Mouse (Mus musculus) forebrain, embryonic 15.5 days (tissue): ENCODE data around the gene Scn10a. TPM values are rescaled to one million over a fixed set of nuclear protein-coding genes. Genes with fewer than 3 reads are reported as not detected.

Experiments used
- ATAC-seq: fragments of 200-750 bp; cut with Nextera tagmentation; replicated peaks from 2 replicates; pipeline ENCODE4 v1.8.0; 2017; ENCODE audit warnings: mild to moderate bottlenecking, moderate TSS enrichment, moderate library complexity
- H3K27ac ChIP-seq: fragments of 300-500 bp; sonication (generic); replicated peaks from 2 replicates; pipeline ENCODE4 v1.5.1; 2015; ENCODE audit warnings: mild to moderate bottlenecking, inconsistent platforms
- H3K27me3 ChIP-seq: fragments of 300-500 bp; sonication (generic); 2 replicates; pipeline ENCODE4 v1.6.1; 2015; ENCODE audit warnings: inconsistent platforms
- H3K36me3 ChIP-seq: fragments of 300-500 bp; sonication (generic); 2 replicates; pipeline ENCODE4 v1.6.1; 2015; ENCODE audit warnings: mild to moderate bottlenecking, inconsistent platforms
- H3K4me1 ChIP-seq: fragments of 300-500 bp; sonication (generic); 2 replicates; pipeline ENCODE4 v1.6.1; 2015; ENCODE audit warnings: inconsistent platforms
- H3K4me2 ChIP-seq: fragments of 300-500 bp; sonication (generic); replicated peaks from 2 replicates; pipeline ENCODE4 v1.6.1; 2015; ENCODE audit warnings: mild to moderate bottlenecking, inconsistent platforms
- H3K4me3 ChIP-seq: fragments of 300-500 bp; sonication (generic); 2 replicates; pipeline ENCODE4 v1.5.1; 2015; ENCODE audit warnings: mild to moderate bottlenecking, inconsistent platforms
- H3K9ac ChIP-seq: fragments of 300-500 bp; sonication (generic); replicated peaks from 2 replicates; pipeline ENCODE4 v1.6.1; 2015; ENCODE audit warnings: mild to moderate bottlenecking, inconsistent platforms
- H3K9me3 ChIP-seq: fragments of 300-500 bp; sonication (generic); 2 replicates; pipeline ENCODE4 v1.6.1; 2016; ENCODE audit warnings: inconsistent platforms
- WGBS: fragments of 180-500 bp; shearing (Covaris S2); methylation state at CpG from one replicate; pipeline ENCODE4 v1.1.7; 2015; ENCODE audit warnings: mixed read lengths; 5-methylcytosine and 5-hydroxymethylcytosine counted together
- polyA plus RNA-seq: library from polyadenylated mRNA; unstranded; fragments of >200 nt; fragmentation: Nextera tagmentation; extraction: Ambion mirVana; gene quantifications from 2 replicates; pipeline ENCODE4 v1.2.1, GENCODE M21; 2015

Scn10a gene
- polyA plus RNA-seq, result 0.19 and 0.20 TPM in 2 replicates

DNA sequence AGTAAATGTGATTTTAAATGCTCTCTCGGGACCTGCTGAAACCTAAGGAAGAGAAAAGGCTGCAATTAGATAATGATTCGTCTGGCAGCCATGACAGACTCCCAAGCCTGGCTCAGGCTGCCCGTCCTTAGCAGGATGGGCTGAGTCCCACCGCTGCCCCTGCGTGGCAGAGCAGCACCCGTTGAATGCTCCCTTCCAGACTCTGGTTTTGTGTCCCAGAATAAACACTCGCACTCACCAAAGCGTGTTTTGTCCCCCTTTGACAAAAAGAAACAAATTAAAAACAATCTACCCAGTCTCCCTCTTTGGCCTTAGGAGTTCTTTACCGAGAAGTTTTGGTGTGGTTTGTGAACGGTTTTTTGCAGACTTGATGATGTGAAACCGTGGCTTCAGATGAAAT, at the start of gene Scn10a:
Scn10a (minus strand) TSS at position 101 of the 400 bp plus-strand sequence.
- 79% methylated on average over 11 of the region's 11 CpGs for WGBS
- Histone ChIP-seq H3K9me3 (no peaks in the 10 kb centered on the region), H3K4me3 (no peak within 1 kb of the TSS), H3K9ac (no peak within 1 kb of the TSS), H3K36me3 (no peaks in the 10 kb centered on the region), H3K4me1 (no peaks in the 10 kb centered on the region), H3K27me3 (no peaks in the 10 kb centered on the region), H3K27ac (no peak within 1 kb of the TSS), H3K4me2 (no peak within 1 kb of the TSS)
- ATAC-seq, result no peak

DNA sequence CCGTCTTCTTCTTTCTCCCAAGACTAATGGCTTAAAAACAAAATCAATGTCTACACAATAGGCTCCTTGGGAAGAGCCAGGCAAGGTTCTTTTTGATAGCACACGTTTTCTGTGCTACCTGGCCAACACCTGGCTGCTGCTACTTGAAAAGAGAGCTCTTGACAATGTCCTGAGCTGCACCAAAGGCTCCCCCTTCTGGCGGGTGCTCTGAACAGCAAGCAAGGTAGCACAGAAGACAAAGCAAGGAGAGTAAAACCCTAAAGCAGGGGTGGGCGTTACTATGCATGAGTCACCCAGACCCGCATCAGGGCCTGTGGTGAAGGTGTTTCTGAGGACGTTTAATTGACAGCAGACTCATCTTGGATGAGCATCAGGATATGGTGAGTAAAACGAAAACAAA, 49.5 kb upstream of the Scn10a start:
- no peak for ATAC-seq
- no peak overlapping the region for H3K4me3 ChIP-seq

DNA sequence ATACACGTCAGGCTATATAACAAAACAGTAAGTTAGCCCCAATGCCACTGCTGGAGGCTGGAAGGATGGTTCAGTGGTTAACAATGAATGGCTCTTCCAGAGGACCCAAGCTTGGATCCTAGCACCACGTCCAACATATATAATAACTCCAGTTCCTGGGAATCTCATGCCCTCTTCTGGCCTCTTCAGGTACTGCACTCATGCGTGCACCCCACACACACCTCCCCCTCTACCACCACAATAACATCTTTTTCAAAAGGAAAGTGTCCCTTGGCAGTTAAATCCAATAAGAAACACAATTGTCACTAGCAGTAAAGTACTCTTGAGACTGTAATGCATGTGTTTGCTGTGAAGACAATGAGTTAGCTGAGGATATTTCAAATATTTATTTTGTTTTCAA, 41.1 kb upstream of the Scn10a start:
- Histone ChIP-seq H3K36me3 (no peaks in the 10 kb centered on the region), H3K4me3 (no peak overlapping the region), H3K27ac (no peak overlapping the region), H3K9me3 (no peaks in the 10 kb centered on the region), H3K9ac (no peak overlapping the region), H3K4me2 (no peak overlapping the region), H3K4me1 (no peaks in the 10 kb centered on the region), H3K27me3 (no peaks in the 10 kb centered on the region)
- ATAC-seq, result no peak
- WGBS, result 89% methylated on average over 3 of the region's 3 CpGs

More for the DNA sequence above, 49.5 kb upstream of the Scn10a start:
- no peak overlapping the region for H3K9ac ChIP-seq
- H3K36me3 ChIP-seq, result no peaks in the 10 kb centered on the region
- WGBS, result 44% methylated on average over 7 of the region's 7 CpGs
- no peaks in the 10 kb centered on the region for H3K27me3 ChIP-seq
- no peak overlapping the region for H3K4me2 ChIP-seq
- H3K27ac ChIP-seq, result no peak overlapping the region
- no peaks in the 10 kb centered on the region for H3K4me1 ChIP-seq
- no peaks in the 10 kb centered on the region for H3K9me3 ChIP-seq

DNA sequence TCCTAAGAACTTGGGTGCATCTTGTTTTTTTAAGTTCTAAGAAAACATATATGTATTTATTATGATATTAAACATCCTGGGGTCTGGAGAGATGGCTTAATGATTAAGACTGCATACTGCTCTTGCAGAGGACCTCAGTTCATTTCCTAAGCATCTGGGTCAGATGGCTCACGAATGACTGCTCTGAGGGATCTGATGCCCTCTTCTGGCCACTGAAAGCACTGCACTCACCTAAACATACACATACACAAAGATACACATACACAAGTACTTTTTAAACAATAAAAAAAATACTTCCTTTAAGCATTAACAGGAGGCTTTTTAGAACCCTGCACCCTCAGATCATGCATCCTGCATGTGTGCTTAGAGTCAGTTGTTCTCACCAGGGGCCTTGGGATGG, 40.3 kb upstream of the Scn10a start:
- Histone ChIP-seq H3K4me2 (no peak overlapping the region), H3K4me1 (no peaks in the 10 kb centered on the region), H3K4me3 (no peak overlapping the region), H3K9me3 (no peaks in the 10 kb centered on the region), H3K9ac (no peak overlapping the region), H3K27me3 (no peaks in the 10 kb centered on the region), H3K36me3 (no peaks in the 10 kb centered on the region), H3K27ac (no peak overlapping the region)
- no peak for ATAC-seq
- 86% methylated on average over 1 of the region's 1 CpGs for WGBS

DNA sequence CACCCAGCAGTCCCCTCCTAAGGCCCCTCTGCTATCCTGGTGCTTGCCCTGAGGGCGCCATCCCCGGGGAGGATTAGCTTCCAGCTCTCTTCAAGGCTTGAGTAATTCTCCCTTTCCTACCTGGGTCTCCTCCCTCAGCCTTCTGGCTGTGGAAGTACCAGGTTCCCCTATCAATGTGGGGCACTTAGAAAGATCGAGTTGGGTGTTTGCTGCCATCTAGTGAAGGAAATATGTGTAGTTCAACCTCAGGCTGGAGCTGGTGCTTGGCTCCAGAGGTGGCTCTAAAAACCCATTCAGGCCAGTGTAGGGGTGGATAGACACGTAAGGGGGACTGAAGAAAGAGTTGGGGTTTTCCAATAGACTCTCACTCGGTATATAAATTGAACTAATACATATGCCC, 32.4 kb upstream of the Scn10a start:
- ATAC-seq, result peak; percentile 43
- no peak overlapping the region for H3K27ac ChIP-seq
- H3K36me3 ChIP-seq, result no peaks in the 10 kb centered on the region
- H3K27me3 ChIP-seq, result no peaks in the 10 kb centered on the region
- H3K4me1 ChIP-seq, result no peaks in the 10 kb centered on the region
- 11% methylated on average over 5 of the region's 5 CpGs for WGBS
- no peak overlapping the region for H3K4me2 ChIP-seq
- H3K4me3 ChIP-seq, result no peak overlapping the region
- peaks cover 3% of the 10 kb centered on the region; the same call in 1 of the 2 replicates for H3K9me3 ChIP-seq
- H3K9ac ChIP-seq, result no peak overlapping the region

DNA sequence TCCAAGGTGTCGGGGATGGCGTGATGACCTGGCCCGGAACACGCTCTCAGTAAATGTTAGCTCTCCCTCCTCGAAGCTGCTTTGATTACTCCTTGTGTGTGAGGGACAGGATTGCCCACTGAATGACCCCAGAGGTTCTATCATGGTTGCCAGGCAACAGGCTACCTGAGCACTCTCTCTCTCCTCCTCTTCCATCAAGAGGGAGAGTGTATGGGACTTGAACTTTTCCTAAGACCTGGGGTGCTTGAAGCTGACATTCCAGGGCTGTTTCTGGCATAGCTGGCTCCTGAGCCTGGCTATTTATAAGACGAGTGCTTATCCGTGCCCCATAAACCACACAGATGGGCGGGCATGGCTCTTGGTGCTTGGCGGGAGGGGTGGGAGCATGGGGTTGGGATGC, 30.0 kb upstream of the Scn10a start:
- no peak overlapping the region for H3K9ac ChIP-seq
- no peak for ATAC-seq
- no peak overlapping the region for H3K27ac ChIP-seq
- H3K4me1 ChIP-seq, result no peaks in the 10 kb centered on the region
- no peaks in the 10 kb centered on the region for H3K36me3 ChIP-seq
- no peak overlapping the region for H3K4me2 ChIP-seq
- WGBS, result 77% methylated on average over 9 of the region's 9 CpGs
- H3K9me3 ChIP-seq, result peaks cover 3% of the 10 kb centered on the region; the same call in 1 of the 2 replicates
- H3K27me3 ChIP-seq, result no peaks in the 10 kb centered on the region
- H3K4me3 ChIP-seq, result no peak overlapping the region

DNA sequence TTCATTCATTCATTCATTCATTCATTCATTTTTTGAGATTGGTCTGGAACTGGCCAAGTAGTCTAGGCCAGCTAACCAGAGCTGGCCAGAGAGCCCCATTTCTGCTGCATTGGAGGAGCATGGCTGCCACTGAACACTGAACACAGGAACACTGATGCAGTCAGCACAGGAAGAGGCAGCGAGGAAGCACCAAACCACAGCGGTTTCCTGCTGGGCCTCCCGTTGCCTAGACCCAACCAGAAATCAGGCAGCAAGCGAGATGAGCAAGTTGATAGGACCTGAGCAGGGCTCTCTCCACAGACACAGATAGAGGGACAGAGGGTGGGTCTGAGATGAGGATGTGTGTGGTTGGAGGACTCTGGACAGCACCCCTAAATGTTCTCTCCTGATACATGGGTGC, 24.8 kb upstream of the Scn10a start:
- H3K4me2 ChIP-seq, result no peak overlapping the region
- no peaks in the 10 kb centered on the region for H3K4me1 ChIP-seq
- WGBS, result 88% methylated on average over 4 of the region's 4 CpGs
- no peak overlapping the region for H3K27ac ChIP-seq
- no peak overlapping the region for H3K9ac ChIP-seq
- peaks cover 3% of the 10 kb centered on the region; the same call in 1 of the 2 replicates for H3K9me3 ChIP-seq
- no peak overlapping the region for H3K4me3 ChIP-seq
- ATAC-seq, result no peak
- no peaks in the 10 kb centered on the region for H3K27me3 ChIP-seq
- H3K36me3 ChIP-seq, result no peaks in the 10 kb centered on the region

DNA sequence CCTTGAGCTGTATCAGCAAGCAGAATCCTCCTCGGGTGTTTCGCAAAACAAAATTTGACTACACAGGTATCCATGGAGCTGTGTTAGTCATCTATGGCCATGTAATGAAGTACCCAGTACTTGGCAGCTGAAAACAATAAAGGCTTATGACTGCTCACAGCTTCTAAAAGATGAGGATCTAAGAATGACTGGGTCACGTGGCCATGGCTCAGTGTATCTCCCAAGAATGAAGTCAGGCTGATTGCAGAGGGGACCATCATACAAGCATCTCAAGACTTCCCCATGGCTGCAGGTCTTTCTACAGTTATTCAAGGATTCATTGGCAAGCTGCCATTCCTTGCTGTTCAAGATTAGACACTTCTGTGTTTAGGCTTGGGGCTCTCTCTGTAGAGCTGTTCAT, 24.2 kb upstream of the Scn10a start:
- Histone ChIP-seq H3K4me1 (no peaks in the 10 kb centered on the region), H3K4me3 (no peak overlapping the region), H3K36me3 (no peaks in the 10 kb centered on the region), H3K9me3 (peaks cover 3% of the 10 kb centered on the region; the same call in 1 of the 2 replicates), H3K9ac (no peak overlapping the region), H3K4me2 (no peak overlapping the region), H3K27ac (no peak overlapping the region), H3K27me3 (no peaks in the 10 kb centered on the region)
- WGBS, result 85% methylated on average over 3 of the region's 3 CpGs
- no peak for ATAC-seq

DNA sequence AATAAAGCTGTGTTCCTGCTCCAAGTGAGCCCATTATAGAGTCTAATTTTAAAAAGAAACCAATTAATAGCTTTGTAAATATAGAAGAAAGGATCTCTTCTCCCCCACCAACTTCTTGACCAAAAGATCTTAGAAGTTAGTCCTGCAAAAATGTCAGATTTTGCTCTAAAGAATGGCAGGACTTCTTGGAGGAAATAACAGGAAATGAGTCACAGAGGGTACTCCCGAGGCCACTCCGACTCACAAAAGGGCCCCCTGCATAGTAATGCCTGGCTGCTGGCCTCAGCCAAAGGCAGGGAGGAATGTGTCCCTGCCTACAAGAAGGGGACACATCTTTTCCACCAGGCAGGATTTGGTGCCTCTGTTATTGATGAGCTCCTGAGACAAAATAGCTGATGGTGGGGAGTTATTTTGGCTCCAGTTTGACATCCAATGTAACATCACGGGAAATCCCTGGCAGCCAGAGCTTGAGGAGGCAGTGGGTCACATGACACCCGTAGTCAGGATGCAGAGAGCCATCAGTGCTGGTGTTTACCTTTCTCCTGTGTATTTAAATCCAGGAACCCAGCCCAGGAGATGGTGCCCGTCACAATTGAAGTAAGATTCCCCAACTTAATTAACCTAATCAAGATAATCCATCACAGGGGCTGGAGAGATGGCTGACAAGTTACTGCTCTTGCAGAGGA, 22.1 kb upstream of the Scn10a start:
- H3K9me3 ChIP-seq, result no peaks in the 10 kb centered on the region
- H3K4me3 ChIP-seq, result no peak overlapping the region
- H3K27me3 ChIP-seq, result no peaks in the 10 kb centered on the region
- no peaks in the 10 kb centered on the region for H3K4me1 ChIP-seq
- no peak overlapping the region for H3K4me2 ChIP-seq
- no peak overlapping the region for H3K27ac ChIP-seq
- H3K9ac ChIP-seq, result no peak overlapping the region
- WGBS, result 51% methylated on average over 5 of the region's 5 CpGs
- H3K36me3 ChIP-seq, result no peaks in the 10 kb centered on the region
- no peak for ATAC-seq

DNA sequence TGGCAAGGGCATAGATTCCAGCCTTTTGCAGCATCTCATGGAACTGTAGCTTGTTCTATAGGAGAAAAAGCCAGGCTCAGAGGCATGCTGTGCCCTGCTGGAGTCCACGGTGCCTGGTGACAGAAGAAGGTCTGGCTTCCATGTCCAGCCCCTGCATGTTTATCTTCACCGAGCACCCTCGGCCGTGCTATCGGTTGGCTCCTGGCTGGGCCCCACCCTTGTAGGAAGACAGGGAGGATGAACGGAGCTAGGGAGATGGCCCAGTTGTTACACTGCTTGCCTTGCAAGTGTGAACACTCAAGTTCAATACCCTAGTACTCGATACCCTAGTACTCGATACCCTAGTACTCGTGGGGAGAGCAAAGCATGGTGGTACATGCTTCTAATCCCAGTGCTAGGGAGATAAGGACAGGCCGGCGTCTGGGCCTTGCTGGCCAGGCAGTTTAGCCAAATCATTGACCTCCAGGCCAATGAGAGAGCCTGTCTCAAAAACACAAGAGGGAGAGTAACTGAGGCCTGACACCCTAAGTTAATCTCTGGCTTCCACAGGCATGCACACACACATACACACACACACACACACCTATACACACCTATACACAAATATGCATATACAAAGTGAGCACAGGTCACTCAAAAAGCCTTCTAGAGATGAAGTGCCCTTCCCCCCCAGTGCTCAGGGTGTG, 9.4 kb upstream of the Scn10a start:
- H3K9ac ChIP-seq, result no peak overlapping the region
- WGBS, result 92% methylated on average over 11 of the region's 11 CpGs

DNA sequence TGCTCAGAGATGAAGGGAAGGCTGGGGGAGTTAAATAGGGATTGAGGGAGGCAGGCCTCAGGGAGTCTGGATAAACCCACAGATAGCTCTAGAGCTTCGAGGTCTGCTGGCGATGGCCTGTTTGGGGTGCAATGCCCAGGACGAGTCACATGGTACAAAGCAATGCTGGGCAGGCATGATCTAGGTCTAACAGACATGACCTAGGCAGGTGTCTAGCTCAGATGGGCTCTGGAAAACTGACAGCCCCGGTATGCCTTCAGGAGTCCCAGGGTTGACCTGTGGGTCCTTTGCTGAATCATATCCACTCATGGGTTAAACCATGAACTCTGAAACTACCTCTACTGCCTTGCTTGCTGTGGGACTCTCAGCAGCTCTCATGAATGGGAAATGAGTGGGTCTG, 7.9 kb upstream of the Scn10a start:
- Histone ChIP-seq H3K27ac (no peak overlapping the region), H3K4me1 (peaks cover 9% of the 10 kb centered on the region; the same call in 1 of the 2 replicates), H3K4me2 (no peak overlapping the region), H3K9ac (no peak overlapping the region), H3K9me3 (no peaks in the 10 kb centered on the region), H3K36me3 (no peaks in the 10 kb centered on the region), H3K4me3 (no peak overlapping the region), H3K27me3 (no peaks in the 10 kb centered on the region)
- no peak for ATAC-seq
- 96% methylated on average over 4 of the region's 4 CpGs for WGBS

More for the DNA sequence above, 9.4 kb upstream of the Scn10a start:
- no peak for ATAC-seq
- Histone ChIP-seq H3K4me3 (no peak overlapping the region), H3K27ac (no peak overlapping the region), H3K4me1 (peaks cover 9% of the 10 kb centered on the region; the same call in 1 of the 2 replicates), H3K36me3 (no peaks in the 10 kb centered on the region), H3K4me2 (no peak overlapping the region), H3K27me3 (no peaks in the 10 kb centered on the region), H3K9me3 (no peaks in the 10 kb centered on the region)

DNA sequence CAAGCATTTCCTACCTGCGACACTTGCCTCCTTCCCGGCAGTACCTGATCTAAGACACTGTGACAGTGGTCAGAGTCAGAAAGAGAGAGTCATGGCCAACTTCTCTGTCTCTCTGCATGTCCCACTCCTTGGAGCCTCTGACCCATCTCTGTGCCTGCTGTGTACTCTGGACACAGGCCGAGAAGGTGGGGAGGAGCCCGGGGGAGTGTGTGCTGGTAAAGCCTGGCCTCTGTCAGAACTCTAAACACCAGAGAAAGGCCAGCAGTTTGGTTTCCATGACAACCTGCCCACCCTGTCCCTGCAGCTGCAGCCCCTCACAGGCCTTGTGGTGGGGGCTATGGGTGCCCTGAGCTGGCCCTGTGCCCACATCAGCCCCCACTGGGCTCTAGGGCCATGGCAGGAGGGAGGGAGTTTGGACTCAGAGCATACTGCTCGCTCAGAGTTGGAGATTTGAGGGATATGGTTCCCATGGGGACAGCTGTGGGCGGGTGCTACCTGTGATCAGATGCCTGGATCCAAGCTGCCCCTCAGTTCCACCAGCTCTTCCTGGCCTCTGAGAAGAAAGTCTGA, 6.3 kb upstream of the Scn10a start:
- H3K9ac ChIP-seq, result no peak overlapping the region
- H3K27me3 ChIP-seq, result no peaks in the 10 kb centered on the region
- H3K4me1 ChIP-seq, result peaks cover 3% of the 10 kb centered on the region; the same call in 1 of the 2 replicates
- no peak; the same call in 1 of the 2 replicates for ATAC-seq
- H3K36me3 ChIP-seq, result no peaks in the 10 kb centered on the region
- H3K9me3 ChIP-seq, result no peaks in the 10 kb centered on the region
- H3K4me3 ChIP-seq, result no peak overlapping the region
- 69% methylated on average over 6 of the region's 6 CpGs for WGBS
- H3K27ac ChIP-seq, result no peak overlapping the region
- no peak overlapping the region for H3K4me2 ChIP-seq
